Mouse (Mus musculus) naive thymus-derived CD4-positive, alpha-beta T cell, adult 5 months (primary cell): ENCODE results near the gene Btnl6. TPM values are rescaled to one million over a fixed set of nuclear protein-coding genes. Genes with fewer than 3 reads are reported as not detected.

Experiments
- polyA plus RNA-seq: library from polyadenylated mRNA; unstranded; fragments of 100-300 nt; shearing (Covaris generic); gene quantifications from one replicate; pipeline ENCODE4 v1.2.1, GENCODE M21; 2017

Gene Btnl6
- not detected for polyA plus RNA-seq

DNA sequence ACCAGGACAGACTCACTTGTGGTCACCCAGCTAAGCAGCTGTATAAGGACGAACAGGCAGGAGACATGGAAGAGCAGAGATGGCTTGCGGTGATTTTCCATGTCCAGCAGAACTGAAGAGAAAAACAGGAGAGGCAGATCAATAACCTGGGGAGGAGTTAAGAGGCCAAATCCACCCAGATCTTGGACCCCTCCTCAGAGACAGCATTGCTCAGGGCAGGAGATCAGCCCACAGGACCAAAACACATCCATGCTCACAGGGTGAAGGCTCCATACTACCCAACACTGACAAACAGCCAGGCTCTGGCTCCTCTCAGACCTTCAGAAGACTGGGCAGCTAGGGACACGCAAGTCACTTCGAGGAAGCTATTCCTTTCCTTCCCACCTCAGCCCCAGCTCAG is at the start of gene Btnl6:
Btnl6 (minus strand) TSS at position 101 of the 400 bp plus-strand sequence.

DNA sequence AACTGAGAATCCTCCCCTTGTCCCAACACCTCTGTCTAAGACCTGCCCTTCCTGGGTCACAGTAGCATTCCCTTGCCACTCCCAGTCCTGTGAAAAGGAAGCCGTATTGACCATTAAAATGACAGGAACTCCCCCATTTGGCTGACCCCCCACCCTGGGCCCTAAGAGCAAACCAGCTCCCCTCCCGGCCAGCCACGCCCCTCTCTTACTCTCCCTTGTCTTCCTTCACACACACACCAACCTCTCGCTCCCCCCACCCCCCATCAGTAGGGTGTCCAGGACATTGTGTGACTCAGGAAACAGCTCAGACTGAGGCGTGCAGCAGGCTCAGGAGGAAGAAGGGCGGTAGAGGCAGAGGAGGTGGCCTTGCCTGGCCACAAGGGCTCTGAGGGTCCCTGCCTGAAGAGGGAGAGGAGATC is 46.9 kb upstream of the Btnl6 start, which contains the start of gene Notch4:
Notch4 (plus strand) TSS at position 266 of the 419 bp plus-strand sequence.

DNA sequence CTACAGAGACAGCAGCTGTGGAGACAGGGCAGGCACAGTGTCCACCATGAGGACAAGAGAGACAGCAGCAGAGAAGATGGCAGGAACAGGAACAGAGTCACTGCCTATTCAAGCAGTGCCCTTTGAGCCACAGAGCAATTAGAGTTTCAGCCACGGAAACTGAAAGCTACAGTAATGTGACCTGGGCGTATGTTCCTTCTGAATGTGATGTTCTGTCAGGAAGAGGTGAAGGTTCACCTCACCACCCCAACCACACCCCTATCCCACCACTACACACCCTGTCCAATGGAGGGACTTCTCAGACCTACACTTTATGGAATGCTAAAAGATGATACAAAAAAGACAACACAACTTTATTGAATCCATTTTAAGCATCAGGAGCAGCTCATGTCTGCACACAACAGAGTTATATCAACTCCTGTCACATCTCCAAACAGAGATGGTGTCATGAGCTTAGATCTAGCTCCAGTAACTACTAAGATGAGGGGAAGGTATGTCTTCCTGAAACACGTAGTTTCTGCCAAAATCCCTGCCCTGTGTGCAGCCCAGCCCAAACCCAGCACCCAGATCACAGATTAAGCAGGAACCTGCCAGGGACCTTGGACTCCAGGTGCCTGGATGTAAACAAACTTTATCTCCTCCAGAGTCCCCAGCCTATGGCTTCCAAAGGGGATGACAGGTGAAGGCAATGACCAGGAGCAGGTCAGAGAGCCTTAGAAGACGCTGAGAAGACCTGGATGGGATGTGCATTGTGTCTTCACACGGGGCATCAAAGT is 39.7 kb downstream of the Btnl6 start, which contains the start of gene Btnl4:
Btnl4 (minus strand) TSS at position 81 of the 776 bp plus-strand sequence.

Other genes starting within 250 kb of the Btnl6 start
- gene H2-Aa, start 229.5 kb downstream of the Btnl6 start, polyA plus RNA-seq = 0.58 TPM
- 0.21 TPM for gene H2-Eb1, start 211.5 kb downstream of the Btnl6 start, polyA plus RNA-seq
- gene H2-Eb2, start 191.7 kb downstream of the Btnl6 start, polyA plus RNA-seq = not detected
- 0.85 TPM for gene Btnl2, start 162.5 kb downstream of the Btnl6 start, polyA plus RNA-seq
- not detected for gene Btnl1, start 140.2 kb downstream of the Btnl6 start, polyA plus RNA-seq
- gene BC051142, start 118.5 kb downstream of the Btnl6 start, polyA plus RNA-seq = not detected
- not detected for gene Btnl4, start 40.0 kb downstream of the Btnl6 start, polyA plus RNA-seq
- 0.12 TPM for gene Notch4, start 46.9 kb upstream of the Btnl6 start, polyA plus RNA-seq
- gene Gpsm3, start 72.5 kb upstream of the Btnl6 start, polyA plus RNA-seq = 267 TPM
- 12.2 TPM for gene Pbx2, start 73.9 kb upstream of the Btnl6 start, polyA plus RNA-seq
- gene Ager, start 80.5 kb upstream of the Btnl6 start, polyA plus RNA-seq = 1.7 TPM
- 56.4 TPM for gene Rnf5, start 86.3 kb upstream of the Btnl6 start, polyA plus RNA-seq
- 16.8 TPM for gene Agpat1, start 86.9 kb upstream of the Btnl6 start, polyA plus RNA-seq
- gene Egfl8, start 98.6 kb upstream of the Btnl6 start, polyA plus RNA-seq = 3.1 TPM
- 17.4 TPM for gene Ppt2, start 111.2 kb upstream of the Btnl6 start, polyA plus RNA-seq
- gene Prrt1, start 112.2 kb upstream of the Btnl6 start, polyA plus RNA-seq = 9.7 TPM
- gene Fkbpl, start 127.4 kb upstream of the Btnl6 start, polyA plus RNA-seq = 2.8 TPM
- gene Atf6b, start 129.8 kb upstream of the Btnl6 start, polyA plus RNA-seq = 47.3 TPM
- not detected for gene Tnxb, start 153.2 kb upstream of the Btnl6 start, polyA plus RNA-seq
- gene C4b, start 226.5 kb upstream of the Btnl6 start, polyA plus RNA-seq = not detected